Mouse (Mus musculus): ENCODE measurements around the gene Defb25.

Defb25 gene

DNA sequence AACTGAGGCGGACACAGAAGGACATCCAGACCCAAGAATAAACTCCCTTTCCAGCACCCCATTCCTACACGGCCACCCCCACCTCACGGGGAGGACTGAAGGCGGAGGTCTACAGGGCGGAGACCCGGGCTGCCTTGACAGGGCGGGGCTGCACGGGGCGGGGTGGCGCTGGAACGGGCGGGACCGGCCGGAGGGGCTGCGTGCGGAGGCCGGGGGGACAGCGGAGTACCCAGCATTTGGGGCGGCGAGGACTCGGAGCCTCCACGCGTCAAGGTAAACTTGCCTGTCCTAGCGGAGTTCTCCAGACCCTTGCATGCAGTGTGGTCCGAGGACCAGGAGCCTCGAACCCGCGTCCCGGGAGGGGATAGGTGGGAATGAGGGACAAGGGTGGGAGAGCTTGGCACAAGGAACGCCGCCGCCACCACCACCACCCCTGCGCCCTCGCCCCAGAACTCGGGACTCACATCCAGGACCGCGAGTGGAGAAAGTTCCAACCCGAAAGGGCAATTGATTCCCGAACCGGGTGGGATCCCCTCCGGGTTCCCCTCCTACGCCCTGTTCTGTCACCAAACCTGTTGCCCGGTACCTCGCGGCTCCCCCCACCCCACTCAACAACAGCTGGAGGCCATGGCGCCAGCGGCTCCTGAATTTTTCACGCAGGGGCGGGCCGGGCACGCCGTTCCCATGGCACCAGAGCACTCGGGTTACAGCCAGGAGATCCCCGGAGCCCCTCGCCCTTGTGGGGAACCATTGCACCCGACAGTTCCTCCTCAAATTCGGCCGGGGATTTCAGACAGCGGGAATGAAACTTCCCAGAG is 4.1 kb upstream of the Defb25 start, which contains the start of gene Rem1:
TSS of gene Rem1 (plus strand) at position 178 of the 818 bp plus-strand sequence.
- no peak for DNase-seq (ENCODE audit: low spot score)

DNA sequence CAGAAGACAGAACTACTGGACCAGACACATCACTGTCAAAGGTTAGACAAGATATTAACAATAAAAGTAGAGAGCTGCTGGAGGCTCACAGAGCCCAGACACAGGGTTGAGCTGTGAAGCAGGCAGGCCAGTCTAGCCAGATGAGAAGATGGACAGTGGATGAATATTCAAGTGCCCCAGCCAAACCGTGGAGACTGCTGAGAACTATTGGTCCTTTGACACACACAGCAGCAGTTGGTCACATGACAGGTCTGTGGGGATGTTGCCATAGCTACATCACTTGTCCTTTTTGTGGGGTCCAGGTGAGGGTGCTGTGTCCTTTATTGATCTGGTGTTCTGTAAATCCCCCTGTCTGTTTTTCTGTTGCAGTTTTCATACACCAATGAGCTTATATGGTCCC is 2.4 kb upstream of the Defb25 start:
- no peak for DNase-seq (ENCODE audit: low spot score)

DNA sequence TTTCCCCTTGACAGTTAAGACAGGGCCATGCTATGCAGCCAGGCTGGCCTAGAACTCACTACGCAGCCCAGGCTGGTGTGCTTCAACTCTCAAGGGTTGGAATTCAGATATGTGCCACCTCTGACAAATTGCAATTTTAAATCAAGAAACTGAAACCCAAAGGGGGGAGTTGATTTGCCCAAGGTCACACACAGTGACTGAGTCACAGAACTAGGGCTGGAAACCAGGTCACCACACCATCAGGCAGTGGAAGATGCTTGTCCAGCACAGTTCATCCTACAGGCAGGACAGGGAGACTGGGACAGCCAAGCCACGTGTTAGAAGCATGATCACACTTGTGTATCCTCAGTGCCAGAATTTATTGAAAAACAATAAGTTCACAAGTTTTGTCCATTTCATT is 1.7 kb upstream of the Defb25 start:
- DNase-seq (ENCODE audit: low spot score): no peak

DNA sequence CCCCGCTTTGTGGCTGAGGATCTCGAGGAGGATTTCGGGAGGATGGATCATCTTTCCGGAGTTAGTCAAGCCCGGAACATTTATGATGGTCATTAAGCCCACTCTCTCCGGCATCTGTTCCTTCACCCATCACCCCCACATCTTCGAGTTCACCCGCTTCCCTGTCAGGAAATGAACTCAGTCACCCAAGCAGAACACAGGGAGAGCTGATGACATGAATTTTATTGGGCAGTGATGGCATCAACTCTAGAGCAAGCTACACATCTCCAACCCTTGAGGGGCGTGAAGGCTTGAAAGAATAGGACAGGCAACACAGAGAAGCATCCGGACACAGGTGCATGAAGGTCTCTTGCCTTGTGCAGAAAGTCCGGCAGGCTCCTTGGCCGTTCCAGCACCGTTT is 702 bp downstream of the Defb25 start:
- no peak for DNase-seq (ENCODE audit: low spot score)

DNA sequence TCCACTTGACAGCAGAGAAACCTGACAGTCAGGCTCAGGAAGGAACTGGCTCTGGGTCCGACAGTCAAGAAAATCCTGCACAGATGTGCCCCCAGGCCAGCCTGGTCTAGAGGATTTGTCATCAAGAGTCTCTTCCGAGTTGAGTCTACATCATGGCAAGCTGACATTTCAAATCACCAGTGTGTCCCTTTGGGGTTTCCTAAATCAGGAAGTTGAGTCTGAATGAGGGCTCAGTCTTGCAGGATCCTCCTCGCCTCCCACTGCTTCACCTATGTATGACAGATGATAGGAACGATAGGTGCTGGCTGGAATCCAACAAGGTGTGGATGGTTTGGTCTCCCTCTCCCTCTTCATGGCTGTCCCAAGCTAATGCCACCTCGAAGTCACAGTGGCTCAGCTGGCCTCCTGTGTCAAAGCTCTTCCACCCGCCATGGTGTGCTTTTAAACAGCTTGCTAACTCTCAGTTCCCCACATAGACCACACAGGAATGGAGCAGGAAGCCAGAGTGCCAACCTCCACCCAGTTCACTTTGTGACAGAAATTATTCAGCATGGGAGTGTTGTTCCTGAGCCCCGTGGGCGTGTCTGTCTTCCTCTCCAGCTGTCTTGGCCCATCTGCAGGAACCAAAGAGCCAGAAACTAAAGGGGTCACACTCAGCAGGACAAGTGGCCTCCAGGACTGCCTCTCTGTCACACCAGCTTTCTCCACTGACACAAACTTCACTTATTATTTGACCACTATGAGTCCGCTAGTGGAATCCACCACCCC is 2.3 kb downstream of the Defb25 start:
- DNase-seq (ENCODE audit: low spot score): no peak

DNA sequence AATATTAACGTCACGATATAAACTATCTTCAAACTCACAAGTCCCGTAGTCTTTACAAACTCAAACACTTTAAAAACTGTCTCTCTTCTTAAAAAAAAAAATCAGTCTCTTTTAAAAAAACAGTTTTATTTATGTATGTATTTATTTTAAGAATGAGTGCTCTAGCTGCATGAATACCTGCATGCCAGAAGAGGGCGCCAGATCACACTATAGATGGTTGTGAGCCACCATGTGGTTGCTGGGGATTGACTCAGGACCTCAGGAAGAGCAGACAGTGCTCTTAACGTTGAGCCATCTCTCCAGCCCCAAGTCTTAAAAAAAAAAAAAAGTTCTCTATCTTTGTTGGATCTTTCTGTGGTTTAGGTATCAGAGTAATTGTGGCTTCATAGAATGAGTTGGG is 5.5 kb downstream of the Defb25 start:
- DNase-seq (ENCODE audit: low spot score): no peak

DNA sequence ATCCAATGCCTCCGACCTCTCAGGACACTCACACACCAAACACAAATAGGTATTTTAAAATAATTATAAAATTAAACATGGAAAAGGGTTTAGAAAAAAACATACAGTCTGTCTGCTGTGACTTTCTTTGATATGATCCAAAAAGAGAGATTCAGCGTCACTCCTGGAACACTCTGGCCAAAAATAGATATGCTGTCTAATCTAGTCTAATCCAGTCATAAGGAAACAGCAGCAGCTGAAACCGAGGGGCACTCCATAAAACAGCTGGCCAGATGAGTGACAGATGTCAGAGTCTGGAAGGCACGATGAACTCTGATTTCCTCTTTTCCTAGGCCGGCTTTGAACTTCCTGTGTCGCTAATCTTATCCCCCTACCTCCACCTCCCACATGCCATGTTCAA is 6.4 kb downstream of the Defb25 start:
- DNase-seq (ENCODE audit: low spot score): no peak

DNA sequence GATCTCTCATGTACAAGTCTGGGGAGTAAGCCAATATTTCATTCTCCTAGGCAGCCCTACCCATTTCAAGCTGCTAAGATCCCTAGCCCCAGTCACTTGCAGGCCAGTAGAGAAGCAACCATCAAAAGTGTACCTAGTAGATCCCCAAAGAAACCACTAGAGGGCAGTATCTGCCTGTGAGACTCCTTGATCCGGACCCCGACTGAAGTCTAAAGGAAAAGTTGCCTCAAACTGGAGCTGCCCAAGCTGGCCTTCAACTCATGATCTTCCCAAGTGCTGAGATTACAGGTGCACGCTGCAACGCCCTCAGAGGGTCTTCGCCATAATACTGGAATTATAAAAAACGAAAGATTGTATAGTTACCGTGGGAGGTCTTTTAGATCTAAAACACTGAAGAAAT is 7.3 kb downstream of the Defb25 start:
- DNase-seq (ENCODE audit: low spot score): peak; percentile 29

DNA sequence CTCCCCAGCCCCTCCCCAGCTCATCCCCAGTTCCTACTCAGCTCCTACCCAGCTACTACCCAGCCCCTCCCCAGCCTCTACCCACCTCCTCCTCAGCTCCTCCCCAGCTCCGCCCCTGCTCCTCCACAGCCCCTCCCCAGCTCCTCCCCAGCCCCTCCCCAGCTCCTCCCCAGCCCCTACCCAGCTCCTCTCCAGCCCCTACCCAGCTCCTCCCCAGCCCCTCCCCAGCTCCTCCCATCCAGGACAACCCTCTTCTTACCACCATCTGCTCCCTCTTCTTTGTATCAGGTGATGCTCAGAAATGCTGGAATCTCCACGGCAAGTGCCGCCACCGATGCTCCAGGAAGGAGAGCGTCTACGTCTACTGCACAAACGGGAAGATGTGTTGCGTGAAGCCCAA is 10.7 kb downstream of the Defb25 start:
- no peak for DNase-seq (ENCODE audit: low spot score)

DNA sequence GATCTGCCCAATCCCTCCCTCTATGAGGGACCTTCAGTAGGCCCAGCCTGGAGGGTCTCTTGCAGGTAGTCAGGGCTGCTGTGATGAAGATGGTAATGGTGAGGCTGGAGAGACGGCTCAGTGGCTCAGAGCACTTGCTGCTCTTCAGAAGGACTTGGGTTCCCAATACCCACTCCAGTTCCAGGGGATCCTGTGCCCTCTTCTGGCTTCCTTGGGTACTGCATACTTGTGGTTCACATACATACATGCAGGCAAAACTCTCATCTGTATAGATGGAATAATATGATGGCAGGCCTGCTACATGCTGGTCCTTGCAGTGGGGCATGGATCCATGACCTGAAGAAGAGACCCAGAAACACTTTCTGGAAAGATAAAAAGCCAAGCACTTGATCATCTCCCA is 14.1 kb downstream of the Defb25 start:
- DNase-seq (ENCODE audit: low spot score): no peak

DNA sequence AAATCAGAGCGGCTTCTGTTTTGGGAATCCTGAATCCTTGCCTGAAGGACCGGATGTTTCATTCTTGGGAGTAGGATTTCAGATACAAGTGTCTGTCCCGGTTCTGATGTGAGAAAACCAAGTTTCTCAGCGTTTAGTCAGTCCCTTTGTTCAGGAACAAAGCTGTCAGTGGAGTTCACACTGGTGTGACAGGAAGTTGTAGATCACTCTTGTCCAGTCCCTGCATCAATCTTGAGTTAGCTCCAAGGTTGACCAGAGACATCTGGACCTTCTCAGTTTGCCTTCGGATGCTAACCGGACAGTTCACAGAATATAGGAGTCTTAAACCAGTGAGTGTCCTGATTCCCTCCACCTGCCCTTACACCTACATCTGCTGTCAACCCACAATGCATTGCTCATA is 15.1 kb downstream of the Defb25 start:
- DNase-seq (ENCODE audit: low spot score): no peak

DNA sequence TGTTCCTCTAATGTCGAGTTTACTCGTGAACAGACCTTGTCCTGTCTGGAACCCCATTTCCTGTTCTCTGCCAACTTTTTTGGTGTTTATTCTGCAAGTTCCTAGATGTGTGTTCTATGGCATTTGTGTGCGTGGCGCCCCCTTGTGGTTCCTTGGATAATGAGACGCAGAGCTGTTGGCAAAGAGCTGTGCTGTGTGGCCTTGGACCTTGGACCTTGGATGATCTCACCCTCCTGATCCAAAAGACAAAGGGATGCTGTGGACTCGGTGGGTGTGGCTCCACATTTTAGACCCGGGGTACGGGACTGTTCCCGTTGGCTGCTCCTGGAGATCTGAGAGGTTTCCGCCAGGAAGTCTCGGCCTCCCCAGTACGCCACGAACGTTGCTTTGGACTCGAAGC is 18.8 kb downstream of the Defb25 start, which contains the start of gene Defb36:
TSS of gene Defb36 (plus strand) at position 271 of the 400 bp plus-strand sequence.
- DNase-seq (ENCODE audit: low spot score): no peak

DNA sequence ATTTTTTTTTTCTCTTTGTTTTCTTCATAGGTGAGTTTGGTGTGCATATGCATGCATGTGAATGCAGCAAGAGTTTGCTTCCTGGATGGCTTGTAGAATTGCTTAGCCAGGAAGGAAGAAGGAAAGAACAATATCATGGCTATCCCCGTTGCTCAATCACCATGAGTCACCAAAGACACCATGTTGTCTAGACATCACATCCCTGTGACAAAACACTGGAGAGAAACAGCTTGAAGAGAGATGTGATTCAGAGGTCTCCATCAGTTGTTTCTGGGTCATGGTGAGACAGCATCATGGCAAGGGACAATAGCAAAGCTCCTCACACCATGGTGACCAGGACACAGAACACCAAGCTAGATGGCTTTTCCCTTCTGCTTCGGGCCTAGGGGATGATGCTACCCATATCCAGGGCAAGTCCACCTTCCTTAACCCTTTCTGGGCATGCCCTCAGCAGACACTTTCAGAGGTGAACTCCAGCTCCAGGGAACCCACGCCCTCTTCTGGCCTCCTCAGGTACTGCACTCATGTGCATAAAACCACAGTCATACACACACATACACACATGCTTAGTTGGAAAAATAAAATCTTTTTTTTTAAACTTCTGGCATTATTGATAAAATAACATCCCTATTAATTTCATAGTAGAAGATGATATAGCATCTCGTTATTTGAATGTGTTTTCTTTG is 21.4 kb downstream of the Defb25 start:
- DNase-seq (ENCODE audit: low spot score): no peak

DNA sequence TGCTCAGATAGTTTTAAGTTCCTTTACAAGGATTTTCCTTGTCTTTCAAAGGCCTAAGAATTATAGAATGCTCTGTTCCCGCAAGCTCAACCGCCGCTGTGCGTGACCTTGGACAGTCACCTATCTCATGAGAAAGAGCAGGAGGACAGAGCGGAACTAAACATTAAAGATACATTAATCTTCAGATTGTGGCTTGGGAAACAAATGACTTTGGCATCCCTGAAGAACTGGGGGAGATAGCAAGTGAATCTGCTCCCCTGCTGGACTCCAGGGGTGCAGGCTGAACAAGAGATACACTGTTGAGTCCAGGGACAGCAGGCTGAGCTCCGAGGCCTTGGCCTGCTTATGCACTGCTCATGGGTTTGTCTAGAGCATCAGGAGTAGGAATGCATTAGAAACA is 22.8 kb downstream of the Defb25 start:
- DNase-seq (ENCODE audit: low spot score): no peak

DNA sequence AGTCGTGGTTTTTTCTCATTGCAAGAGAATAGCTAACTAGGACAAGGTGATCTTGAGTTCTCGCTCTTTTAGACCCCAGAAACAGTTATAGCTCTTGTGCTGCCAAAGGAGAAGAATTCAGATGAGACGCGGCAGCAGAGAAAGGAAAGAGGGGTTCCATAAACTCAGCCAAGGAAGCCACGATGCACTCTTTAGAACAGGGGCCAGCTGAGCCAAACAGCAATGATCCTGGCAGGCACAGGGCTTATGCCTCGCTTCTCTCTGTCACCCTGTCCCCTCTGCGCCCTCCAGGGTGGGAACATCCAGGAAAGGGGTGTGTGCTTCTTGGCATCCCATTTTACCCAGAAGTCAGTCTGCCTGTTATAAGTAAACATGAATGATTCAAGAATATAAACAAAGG is 23.6 kb downstream of the Defb25 start, which contains the start of gene Defb45:
TSS of gene Defb45 (minus strand) at position 101 of the 400 bp plus-strand sequence.
- no peak for DNase-seq (ENCODE audit: low spot score)

DNA sequence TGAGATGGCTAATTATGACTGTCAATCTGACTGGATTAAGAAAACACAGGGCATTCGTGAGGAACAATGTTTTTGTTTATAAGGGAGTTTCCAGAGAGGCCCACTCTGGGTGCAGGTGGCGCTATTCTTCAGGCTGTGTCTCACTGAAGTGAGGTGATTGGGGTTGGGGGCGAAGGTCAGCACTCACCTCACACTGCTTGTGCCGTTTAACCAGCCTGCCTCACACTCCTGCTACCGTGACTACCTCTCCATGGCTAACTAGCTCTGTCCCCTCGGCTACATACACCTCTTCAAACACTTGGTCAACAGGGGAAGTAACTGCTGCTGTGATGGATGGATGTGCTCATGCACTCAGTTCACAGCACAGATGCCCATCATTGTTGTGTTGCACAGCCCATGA is 33.8 kb downstream of the Defb25 start:
- no peak for DNase-seq (ENCODE audit: low spot score)

DNA sequence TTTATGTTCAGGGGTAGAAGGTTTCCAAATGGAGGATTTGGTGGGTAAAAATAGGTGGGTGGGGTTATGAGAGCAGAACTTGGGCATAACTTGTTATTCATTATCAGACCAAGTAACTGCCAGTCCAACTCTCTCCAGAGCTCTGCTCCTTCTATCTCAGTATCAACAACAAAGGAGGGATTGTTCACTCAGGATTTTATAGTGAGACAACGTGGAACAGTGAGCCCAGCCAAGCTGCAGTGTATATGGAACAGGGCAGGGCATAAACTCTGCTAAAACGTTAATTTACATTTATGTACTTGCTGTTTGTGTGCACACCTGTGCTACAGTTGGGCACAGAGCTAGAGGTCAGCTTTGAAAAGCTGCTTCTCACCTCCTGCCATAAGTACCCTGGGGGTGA is 34.4 kb downstream of the Defb25 start:
- DNase-seq (ENCODE audit: low spot score): no peak

DNA sequence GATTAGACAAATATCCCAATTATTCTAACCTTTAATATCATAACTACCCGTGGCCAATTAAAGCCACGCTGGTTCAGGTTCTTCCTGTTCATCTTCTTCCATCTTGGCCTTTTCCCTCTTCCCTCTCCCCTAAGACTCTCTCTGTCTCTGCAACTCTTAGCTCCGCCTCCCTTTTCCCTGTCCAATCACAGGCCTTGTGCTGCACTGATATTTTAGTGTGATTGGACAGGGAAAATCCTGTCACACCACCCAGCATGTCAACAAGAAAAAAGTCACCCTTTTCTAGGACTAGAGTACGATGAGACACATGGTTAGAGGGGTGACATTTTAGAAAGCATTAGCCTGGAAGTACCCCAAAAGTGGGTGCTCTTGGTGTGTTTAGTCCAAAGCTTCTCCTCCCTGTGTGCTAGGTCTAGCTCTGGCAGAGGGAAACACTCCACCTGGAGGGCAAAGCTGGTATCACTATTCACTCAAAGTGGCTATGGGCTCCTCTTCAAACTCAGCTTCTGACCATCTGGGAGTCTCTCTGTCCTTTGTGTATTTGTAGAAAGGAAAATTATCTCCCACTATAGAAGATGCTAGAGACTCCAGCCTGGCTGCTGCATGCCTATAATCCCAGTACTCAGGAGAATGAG is 35.8 kb downstream of the Defb25 start:
- no peak for DNase-seq (ENCODE audit: low spot score)

DNA sequence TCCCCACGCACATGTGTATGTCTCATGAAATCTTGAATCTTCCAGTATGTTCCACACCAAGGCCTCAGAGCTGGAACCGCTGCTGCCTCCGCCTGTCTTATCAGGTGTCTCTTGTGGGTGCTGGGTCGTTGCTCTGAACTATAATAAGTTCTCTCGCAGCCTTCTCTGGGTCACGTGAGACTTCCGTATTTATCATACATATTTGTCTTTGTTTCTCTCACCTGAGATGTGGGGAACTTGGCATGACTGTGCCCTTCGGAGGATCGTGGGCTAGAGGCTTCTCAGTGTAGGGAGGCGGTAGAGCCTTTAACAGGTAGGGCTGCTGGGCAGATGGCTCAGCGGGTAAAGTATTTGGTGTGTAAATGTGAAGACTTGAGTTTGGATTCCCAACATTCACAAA is 42.2 kb downstream of the Defb25 start:
- no peak for DNase-seq (ENCODE audit: low spot score)

DNA sequence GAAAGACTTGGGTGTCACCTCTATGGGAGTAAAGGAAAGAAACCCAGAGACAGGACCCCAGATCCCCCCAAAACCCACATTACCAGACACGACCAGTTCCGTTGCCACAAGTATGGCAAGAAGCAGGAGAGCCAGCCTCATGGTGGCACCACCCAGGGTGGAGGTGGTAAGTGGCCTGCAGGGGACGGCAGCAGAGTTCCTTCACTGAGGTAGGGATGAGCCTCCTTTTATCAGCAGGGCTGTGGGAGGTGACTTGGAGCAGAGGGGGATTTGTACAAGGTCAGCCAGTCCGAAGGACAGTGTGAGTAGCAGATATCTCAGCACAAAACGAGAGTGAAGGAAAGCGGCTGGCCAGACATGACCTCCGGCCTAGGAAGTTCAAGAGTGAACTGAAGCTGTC is 42.7 kb downstream of the Defb25 start, which contains the start of gene Defb19:
TSS of gene Defb19 (minus strand) at position 206 of the 400 bp plus-strand sequence.
- no peak for DNase-seq (ENCODE audit: low spot score)

DNA sequence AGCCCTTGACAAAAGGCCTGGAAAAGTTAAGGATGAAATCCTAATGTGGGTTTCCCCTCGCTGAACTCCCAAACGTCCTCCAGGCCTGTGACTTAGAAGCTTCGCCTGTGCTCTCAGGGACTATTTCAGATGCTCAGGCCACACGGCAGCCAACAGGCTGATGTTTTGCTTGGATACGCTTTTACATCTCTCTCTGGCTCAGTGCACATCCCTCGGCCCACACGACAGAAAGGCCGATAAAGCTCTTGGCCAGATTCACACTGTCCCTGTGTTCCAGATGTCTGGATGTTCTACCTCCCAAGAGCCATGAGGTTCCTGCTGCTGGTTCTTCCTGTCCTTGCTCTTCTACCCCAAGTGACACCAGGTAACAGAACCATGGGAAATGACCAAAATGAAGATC is 49.4 kb downstream of the Defb25 start:
- no peak for DNase-seq (ENCODE audit: low spot score)
